Mouse (Mus musculus): ENCODE results near the gene Acot11. TPM values are rescaled to one million over a fixed set of nuclear protein-coding genes. Genes with fewer than 3 reads are reported as not detected.

Acot11 gene
- polyA plus RNA-seq (2012; rRNA removed), result 1.8 and 1.9 TPM in 2 replicates

GRCm38 (mm10) chr4:106804910-106805274 is at the start of gene Acot11:
Acot11 (minus strand) TSS chr4:106804998.

GRCm38 (mm10) chr4:106733636-106734035 is 71.2 kb downstream of the Acot11 start, which contains the start of gene Fam151a:
Fam151a (plus strand) TSS chr4:106733889.

GRCm38 (mm10) chr4:106730814-106731213 is 74.0 kb downstream of the Acot11 start, which contains the start of gene Mroh7:
Mroh7 (minus strand) TSS chr4:106730925.

Other genes starting within 250 kb of the Acot11 start
- 118 and 122 TPM in 2 replicates for gene Dhcr24, start 244.0 kb downstream of the Acot11 start, polyA plus RNA-seq (2012; rRNA removed)
- gene Lexm, start 187.8 kb downstream of the Acot11 start, polyA plus RNA-seq (2012; rRNA removed), result not detected in 2 replicates
- 0.01 and 0.13 TPM in 2 replicates for gene Ttc22, start 182.6 kb downstream of the Acot11 start, polyA plus RNA-seq (2012; rRNA removed)
- gene Pars2, start 153.9 kb downstream of the Acot11 start, polyA plus RNA-seq (2012; rRNA removed), result 4.7 and 5.5 TPM in 2 replicates
- 32.0 and 36.2 TPM in 2 replicates for gene Ttc4, start 126.1 kb downstream of the Acot11 start, polyA plus RNA-seq (2012; rRNA removed)
- gene Mroh7, start 74.1 kb downstream of the Acot11 start, polyA plus RNA-seq (2012; rRNA removed), result 0.37 and 0.46 TPM in 2 replicates
- gene Fam151a, start 71.1 kb downstream of the Acot11 start, polyA plus RNA-seq (2012; rRNA removed), result 0.02 TPM in 1 of 2 replicates, not detected in the other
- 22.8 and 26.2 TPM in 2 replicates for gene Ssbp3, start 105.7 kb upstream of the Acot11 start, polyA plus RNA-seq (2012; rRNA removed)

Measured in liver, embryonic 18 days (tissue).